Mouse (Mus musculus) lung, embryonic 14.5 days (tissue): Measurements from ENCODE around the gene Cx3cl1. TPM values are rescaled to one million over a fixed set of nuclear protein-coding genes. Genes with fewer than 3 reads are reported as not detected.

Experiments used
- ATAC-seq: fragments of 200-750 bp; cut with Nextera tagmentation; 2 replicates; pipeline ENCODE4 v1.8.0; 2017; ENCODE audit warnings: mild to moderate bottlenecking, moderate TSS enrichment, moderate library complexity; ENCODE audit not compliant: insufficient read depth
- DNase-seq: peaks from one replicate; pipeline ENCODE4 v3.0.0-alpha.2; 2015
- H3K27ac ChIP-seq: fragments of 300-500 bp; sonication (generic); 2 replicates; pipeline ENCODE4 v1.5.1; 2014; ENCODE audit warnings: low read depth, mild to moderate bottlenecking, moderate library complexity
- H3K27me3 ChIP-seq: fragments of 300-500 bp; sonication (generic); 2 replicates; pipeline ENCODE4 v1.6.1; 2014; ENCODE audit warnings: low read length, control low read depth; ENCODE audit not compliant: insufficient read depth
- H3K36me3 ChIP-seq: fragments of 300-500 bp; sonication (generic); 2 replicates; pipeline ENCODE4 v1.6.1; 2014; ENCODE audit warnings: control low read depth; ENCODE audit not compliant: insufficient read depth
- H3K4me1 ChIP-seq: fragments of 300-500 bp; sonication (generic); 2 replicates; pipeline ENCODE4 v1.6.1; 2014; ENCODE audit warnings: antibody characterized with exemption, control low read depth; ENCODE audit not compliant: insufficient read depth
- H3K4me2 ChIP-seq: fragments of 300-500 bp; sonication (generic); 2 replicates; pipeline ENCODE4 v1.6.1; 2014; ENCODE audit warnings: mild to moderate bottlenecking
- H3K4me3 ChIP-seq: fragments of 300-500 bp; sonication (generic); 2 replicates; pipeline ENCODE4 v1.5.1; 2014; ENCODE audit warnings: low read depth, low read length
- H3K9ac ChIP-seq: fragments of 300-500 bp; sonication (generic); 2 replicates; pipeline ENCODE4 v1.6.1; 2014
- H3K9me3 ChIP-seq: fragments of 300-500 bp; sonication (generic); 2 replicates; pipeline ENCODE4 v1.6.1; 2016; ENCODE audit warnings: low read depth, low read length, control low read depth
- CTCF ChIP-seq: IDR thresholded peaks from 2 replicates; pipeline ENCODE4 v1.5.1; 2016; ENCODE audit warnings: antibody characterized with exemption, low read depth
- WGBS: fragments of 180-500 bp; shearing (Covaris S2); extraction: QIAGEN DNeasy Blood & Tissue Kit; methylation state at CpG from one replicate; pipeline ENCODE4 v1.1.7; 2014; 5-methylcytosine and 5-hydroxymethylcytosine counted together
- polyA plus RNA-seq: library from polyadenylated mRNA; unstranded; fragments of >200 nt; fragmentation: Nextera tagmentation; extraction: Ambion mirVana; gene quantifications from 2 replicates; pipeline ENCODE4 v1.2.1, GENCODE M21; 2014

The Cx3cl1 gene
- polyA plus RNA-seq, 1 experiment from 2014 or later = 7.3 TPM

DNA sequence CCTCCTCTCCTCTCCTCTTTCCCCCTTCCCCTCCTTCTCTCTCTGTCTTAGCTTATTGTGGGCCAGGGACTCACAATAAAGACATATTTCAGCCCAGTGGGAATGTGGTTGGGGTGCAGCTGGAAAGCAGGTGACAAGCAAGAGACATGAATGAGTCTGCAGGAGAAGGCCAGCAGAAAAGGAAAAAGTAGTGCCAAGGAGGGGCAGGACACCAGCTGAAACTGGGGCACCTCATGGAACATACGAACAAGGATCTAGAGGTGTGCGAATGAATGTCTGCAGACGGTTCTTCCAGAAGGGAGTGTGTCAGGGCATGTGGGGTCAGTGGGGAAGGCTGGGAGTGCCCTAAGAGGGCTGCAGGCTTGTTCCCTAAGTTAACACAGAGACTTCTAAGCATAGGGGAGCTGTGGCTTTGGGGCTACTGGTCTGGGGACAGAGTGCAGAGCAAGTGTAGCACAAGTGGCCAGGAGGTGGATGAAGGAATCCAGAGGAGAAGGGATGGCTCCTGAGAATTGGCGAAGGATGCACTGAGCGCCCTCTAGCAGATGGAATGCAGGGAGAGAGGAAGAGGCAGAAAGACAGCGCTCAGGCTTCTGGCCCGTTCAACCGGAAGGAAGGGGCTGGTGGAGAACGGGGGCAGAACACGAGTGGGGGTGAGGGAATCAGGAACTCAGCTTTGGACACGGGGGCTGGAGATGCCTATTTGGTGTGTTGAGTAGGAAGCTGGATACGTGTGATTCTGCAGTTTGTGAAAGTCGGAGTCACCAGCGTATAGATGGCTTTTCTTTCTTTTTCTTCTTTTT lies 29.7 kb downstream of the Cx3cl1 start:
- Histone ChIP-seq H3K4me2 (no peak overlapping the region), H3K36me3 (no peaks in the 10 kb centered on the region), H3K4me1 (no peaks in the 10 kb centered on the region), H3K9ac (no peak overlapping the region), H3K4me3 (no peak overlapping the region), H3K27me3 (no peaks in the 10 kb centered on the region), H3K9me3 (no peaks in the 10 kb centered on the region), H3K27ac (no peak overlapping the region)
- ATAC-seq = no peak
- peak; percentile 60 for DNase-seq
- TF ChIP-seq CTCF = peak; percentile 59
- whole genome bisulfite sequencing = 37% methylated on average over 14 of the region's 14 CpGs

GRCm38 (mm10) chr8:94802375-94802774 lies 30.6 kb downstream of the Cx3cl1 start:
- no peaks in the 10 kb centered on the region for H3K4me1 ChIP-seq
- no peak overlapping the region for H3K4me2 ChIP-seq
- H3K4me3 ChIP-seq = no peak overlapping the region
- TF ChIP-seq CTCF = no peak
- ATAC-seq (no peak), DNase-seq (no peak)
- H3K36me3 ChIP-seq = no peaks in the 10 kb centered on the region
- H3K9me3 ChIP-seq = no peaks in the 10 kb centered on the region
- no peak overlapping the region for H3K27ac ChIP-seq
- 64% methylated on average over 4 of the region's 4 CpGs for WGBS
- H3K27me3 ChIP-seq = no peaks in the 10 kb centered on the region
- no peak overlapping the region for H3K9ac ChIP-seq

- no peak for ATAC-seq
- WGBS = 61% methylated on average over 6 of the region's 6 CpGs
These were observed 31.7 kb downstream of the Cx3cl1 start for GRCm38 (mm10) chr8:94803551-94803950.

DNA sequence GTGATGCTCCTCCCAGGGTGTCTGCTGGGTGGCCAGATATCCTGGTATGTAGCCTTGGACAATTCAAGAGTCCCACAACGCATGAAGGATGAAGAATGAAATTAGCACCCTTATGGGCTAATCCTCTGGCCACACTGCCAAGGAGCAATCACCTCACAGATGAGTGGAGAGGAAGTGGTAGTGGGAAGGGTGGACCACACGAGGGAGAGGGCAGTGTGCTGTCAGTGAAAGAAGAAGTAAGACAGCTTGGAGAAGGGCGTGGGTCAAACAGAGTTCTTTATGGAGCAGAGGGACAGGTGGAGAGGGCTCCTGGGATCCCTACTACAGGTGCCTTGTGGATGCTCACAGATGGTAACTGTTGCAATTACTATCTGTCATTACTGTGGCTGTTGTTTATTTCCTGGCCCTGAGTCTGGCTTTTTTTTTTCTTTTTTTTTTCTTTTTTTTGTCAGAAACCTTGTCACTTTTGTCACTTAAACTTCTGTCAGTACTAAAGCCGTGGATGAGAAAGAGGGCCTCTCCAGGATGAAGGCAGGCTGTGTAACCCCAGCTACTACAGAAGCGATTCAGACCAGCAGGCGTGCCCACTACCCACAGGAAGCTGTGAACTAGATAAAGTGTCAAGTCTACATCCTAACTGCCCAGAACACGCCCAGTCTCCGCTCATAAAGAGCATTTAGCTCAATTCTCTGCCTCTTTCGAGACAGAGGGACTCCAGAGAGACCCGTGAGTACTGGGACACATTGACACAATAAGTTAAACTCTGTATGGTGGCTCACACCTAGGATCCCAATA lies 32.9 kb downstream of the Cx3cl1 start:
- WGBS = 56% methylated on average over 10 of the region's 10 CpGs
- no peak overlapping the region for H3K9ac ChIP-seq
- DNase-seq (no peak), ATAC-seq (no peak)
- H3K9me3 ChIP-seq = no peaks in the 10 kb centered on the region
- H3K27ac ChIP-seq = no peak overlapping the region
- no peak for TF ChIP-seq CTCF
- no peaks in the 10 kb centered on the region for H3K27me3 ChIP-seq
- no peak overlapping the region for H3K4me2 ChIP-seq
- H3K4me3 ChIP-seq = no peak overlapping the region
- H3K36me3 ChIP-seq = no peaks in the 10 kb centered on the region
- no peaks in the 10 kb centered on the region for H3K4me1 ChIP-seq

More at GRCm38 (mm10) chr8:94803551-94803950, 31.7 kb downstream of the Cx3cl1 start:
- Histone ChIP-seq H3K9ac (no peak overlapping the region), H3K9me3 (no peaks in the 10 kb centered on the region), H3K27me3 (no peaks in the 10 kb centered on the region), H3K27ac (no peak overlapping the region), H3K4me2 (no peak overlapping the region), H3K4me1 (no peaks in the 10 kb centered on the region), H3K36me3 (no peaks in the 10 kb centered on the region), H3K4me3 (no peak overlapping the region)
- no peak for TF ChIP-seq CTCF
- no peak for DNase-seq

DNA sequence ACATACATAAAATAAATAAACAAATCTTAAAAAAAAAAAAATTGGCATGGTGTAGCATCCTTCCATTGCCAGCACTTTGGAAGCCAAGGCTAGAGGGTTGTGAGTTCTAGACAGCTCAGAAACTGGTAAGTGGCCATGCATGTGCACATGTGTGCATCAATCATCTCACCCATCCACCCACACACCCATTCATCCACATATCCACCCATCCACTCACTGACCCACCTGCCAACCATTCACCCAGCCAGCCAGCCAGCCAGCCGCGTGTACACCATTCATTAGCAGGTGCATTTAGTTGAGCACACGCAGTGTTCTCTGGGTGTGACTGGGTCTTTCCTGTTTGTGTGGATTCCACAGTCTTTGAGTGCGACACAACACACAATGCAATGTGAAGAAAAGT lies 34.0 kb downstream of the Cx3cl1 start:
- WGBS = 70% methylated on average over 4 of the region's 4 CpGs

GRCm38 (mm10) chr8:94807506-94807905 lies 35.7 kb downstream of the Cx3cl1 start:
- no peaks in the 10 kb centered on the region for H3K27me3 ChIP-seq
- DNase-seq (no peak), ATAC-seq (no peak)
- no peak overlapping the region for H3K4me3 ChIP-seq
- H3K36me3 ChIP-seq = no peaks in the 10 kb centered on the region
- no peak overlapping the region for H3K4me2 ChIP-seq
- H3K9me3 ChIP-seq = no peaks in the 10 kb centered on the region
- 60% methylated on average over 7 of the region's 7 CpGs for WGBS
- H3K9ac ChIP-seq = no peak overlapping the region
- H3K4me1 ChIP-seq = no peaks in the 10 kb centered on the region
- H3K27ac ChIP-seq = no peak overlapping the region
- TF ChIP-seq CTCF = no peak

More for the DNA sequence above, 34.0 kb downstream of the Cx3cl1 start:
- Histone ChIP-seq H3K27ac (no peak overlapping the region), H3K27me3 (no peaks in the 10 kb centered on the region), H3K36me3 (no peaks in the 10 kb centered on the region), H3K4me2 (no peak overlapping the region), H3K4me3 (no peak overlapping the region), H3K9me3 (no peaks in the 10 kb centered on the region), H3K9ac (no peak overlapping the region), H3K4me1 (no peaks in the 10 kb centered on the region)
- ATAC-seq (no peak), DNase-seq (no peak)
- TF ChIP-seq CTCF = no peak

GRCm38 (mm10) chr8:94808372-94808771 lies 36.6 kb downstream of the Cx3cl1 start:
- Histone ChIP-seq H3K27me3 (no peaks in the 10 kb centered on the region), H3K4me1 (no peaks in the 10 kb centered on the region), H3K9ac (no peak overlapping the region), H3K4me2 (no peak overlapping the region), H3K9me3 (no peaks in the 10 kb centered on the region), H3K27ac (no peak overlapping the region), H3K4me3 (no peak overlapping the region), H3K36me3 (no peaks in the 10 kb centered on the region)
- ATAC-seq (no peak), DNase-seq (no peak)
- TF ChIP-seq CTCF = no peak
- 72% methylated on average over 6 of the region's 6 CpGs for WGBS
